Mouse (Mus musculus) embryonic facial prominence, embryonic 12.5 days (tissue): ENCODE measurements around the gene Ccdc71l. TPM values are rescaled to one million over a fixed set of nuclear protein-coding genes. Genes with fewer than 3 reads are reported as not detected.

ENCODE experiments used
- ATAC-seq: fragments of 200-750 bp; cut with Nextera tagmentation; 2 replicates; pipeline ENCODE4 v1.8.0; 2017; ENCODE audit not compliant: insufficient number of reproducible peaks, insufficient read depth, low FRiP score, low TSS enrichment
- H3K27ac ChIP-seq: fragments of 300-500 bp; sonication (generic); 2 replicates; pipeline ENCODE4 v1.5.1; 2016; ENCODE audit warnings: mild to moderate bottlenecking
- H3K27me3 ChIP-seq: fragments of 300-500 bp; sonication (generic); 2 replicates; pipeline ENCODE4 v1.6.1; 2016; ENCODE audit warnings: mild to moderate bottlenecking, moderate library complexity
- H3K36me3 ChIP-seq: fragments of 300-500 bp; sonication (generic); 2 replicates; pipeline ENCODE4 v1.6.1; 2016; ENCODE audit warnings: mild to moderate bottlenecking
- H3K4me1 ChIP-seq: fragments of 300-500 bp; sonication (generic); 2 replicates; pipeline ENCODE4 v1.6.1; 2016
- H3K4me2 ChIP-seq: fragments of 300-500 bp; sonication (generic); replicated peaks from 2 replicates; pipeline ENCODE4 v1.6.1; 2016; ENCODE audit warnings: mild to moderate bottlenecking, moderate library complexity
- H3K4me3 ChIP-seq: fragments of 300-500 bp; sonication (generic); 2 replicates; pipeline ENCODE4 v1.5.1; 2016; ENCODE audit warnings: mild to moderate bottlenecking
- H3K9ac ChIP-seq: fragments of 300-500 bp; sonication (generic); 2 replicates; pipeline ENCODE4 v1.6.1; 2016; ENCODE audit warnings: mild to moderate bottlenecking, moderate library complexity
- H3K9me3 ChIP-seq: fragments of 300-500 bp; sonication (generic); 2 replicates; pipeline ENCODE4 v1.6.1; 2016; ENCODE audit warnings: mild to moderate bottlenecking, moderate library complexity
- WGBS: fragments of 180-500 bp; shearing (Covaris S2); methylation state at CpG from one replicate; pipeline ENCODE4 v1.1.7; 2016; 5-methylcytosine and 5-hydroxymethylcytosine counted together
- polyA plus RNA-seq: library from polyadenylated mRNA; unstranded; fragments of >200 nt; fragmentation: Nextera tagmentation; extraction: Ambion mirVana; gene quantifications from 2 replicates; pipeline ENCODE4 v1.2.1, GENCODE M21; 2016

The Ccdc71l gene
- polyA plus RNA-seq, result 6.4 and 6.6 TPM in 2 replicates

GRCm38 (mm10) chr12:32378528-32379295 lies at the start of gene Ccdc71l:
TSS of gene Ccdc71l (plus strand) at chr12:32378704.
- H3K27me3 ChIP-seq, result no peaks in the 10 kb centered on the region
- peak within 1 kb of the TSS; percentile 85 for H3K9ac ChIP-seq
- peaks cover 13% of the 10 kb centered on the region for H3K4me1 ChIP-seq
- H3K36me3 ChIP-seq, result no peaks in the 10 kb centered on the region
- H3K4me2 ChIP-seq, result peak within 1 kb of the TSS; percentile 73
- peak within 1 kb of the TSS; percentile 75 for H3K4me3 ChIP-seq
- no peaks in the 10 kb centered on the region for H3K9me3 ChIP-seq
- under 1% methylated on average over 62 of the region's 78 CpGs for WGBS
- peak within 1 kb of the TSS; percentile 94 for H3K27ac ChIP-seq
- peak; percentile 87 for ATAC-seq

- H3K4me2 ChIP-seq, result no peak overlapping the region
- no peaks in the 10 kb centered on the region for H3K9me3 ChIP-seq
- no peak overlapping the region for H3K4me3 ChIP-seq
- no peaks in the 10 kb centered on the region for H3K36me3 ChIP-seq
- no peak overlapping the region for H3K27ac ChIP-seq
- no peak overlapping the region for H3K9ac ChIP-seq
- H3K4me1 ChIP-seq, result no peaks in the 10 kb centered on the region
- whole genome bisulfite sequencing, result 40% methylated on average over 1 of the region's 1 CpGs
- H3K27me3 ChIP-seq, result no peaks in the 10 kb centered on the region
- no peak for ATAC-seq
These were observed 39.4 kb upstream of the Ccdc71l start for GRCm38 (mm10) chr12:32339078-32339477.

DNA sequence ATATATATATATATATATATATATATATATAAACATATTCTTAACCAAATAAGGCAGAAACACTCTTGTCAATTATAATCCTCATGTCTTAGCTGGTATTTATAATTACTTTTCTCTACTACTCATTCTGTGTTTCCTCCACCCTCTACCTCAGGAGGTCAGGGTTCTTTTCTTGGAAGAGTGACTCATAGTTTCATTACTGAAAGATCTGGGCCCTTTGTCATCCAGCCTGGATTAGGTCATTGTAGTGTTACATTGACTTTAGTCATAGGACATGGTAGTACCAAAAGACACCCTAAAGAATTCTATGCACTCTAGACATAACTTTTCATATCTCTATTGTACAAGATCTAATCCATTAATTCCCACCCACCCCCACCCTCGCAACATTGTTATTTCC lies 35.0 kb upstream of the Ccdc71l start:
- H3K27me3 ChIP-seq, result no peaks in the 10 kb centered on the region
- H3K27ac ChIP-seq, result no peak overlapping the region
- no peaks in the 10 kb centered on the region for H3K9me3 ChIP-seq
- H3K9ac ChIP-seq, result no peak overlapping the region
- WGBS, result 87% methylated on average over 1 of the region's 1 CpGs
- H3K4me3 ChIP-seq, result no peak overlapping the region
- H3K4me1 ChIP-seq, result no peaks in the 10 kb centered on the region
- ATAC-seq, result no peak
- H3K36me3 ChIP-seq, result no peaks in the 10 kb centered on the region
- H3K4me2 ChIP-seq, result no peak overlapping the region

- Histone ChIP-seq H3K9me3 (no peaks in the 10 kb centered on the region), H3K36me3 (no peaks in the 10 kb centered on the region), H3K27ac (no peak overlapping the region), H3K4me3 (no peak overlapping the region), H3K4me2 (no peak overlapping the region), H3K4me1 (no peaks in the 10 kb centered on the region), H3K9ac (no peak overlapping the region), H3K27me3 (no peaks in the 10 kb centered on the region)
- no peak for ATAC-seq
- 91% methylated on average over 4 of the region's 4 CpGs for WGBS
These were observed 32.4 kb upstream of the Ccdc71l start for GRCm38 (mm10) chr12:32346121-32346520.

DNA sequence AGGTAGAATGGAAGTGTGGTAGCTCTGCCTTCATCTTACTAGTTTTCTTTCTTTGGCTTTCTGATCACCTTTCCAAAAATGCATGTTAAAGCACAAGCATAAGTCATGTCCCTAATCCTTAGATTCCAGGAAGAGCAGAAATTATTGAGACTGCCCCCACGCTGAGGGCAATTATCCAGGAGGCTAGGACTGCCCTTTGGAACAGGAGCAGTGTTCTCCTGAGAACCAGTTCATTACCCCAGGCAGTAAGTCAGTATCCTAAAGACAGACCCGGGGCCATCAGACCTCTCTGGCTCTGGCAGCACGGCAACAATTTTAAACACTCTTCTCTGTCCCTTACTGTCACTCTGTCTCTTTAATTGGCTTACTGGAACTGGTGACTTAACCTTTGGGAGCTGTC lies 30.0 kb upstream of the Ccdc71l start:
- no peak overlapping the region for H3K4me3 ChIP-seq
- no peak overlapping the region for H3K27ac ChIP-seq
- no peaks in the 10 kb centered on the region for H3K27me3 ChIP-seq
- WGBS, result 68% methylated on average over 3 of the region's 3 CpGs
- H3K4me2 ChIP-seq, result no peak overlapping the region
- H3K9me3 ChIP-seq, result no peaks in the 10 kb centered on the region
- H3K9ac ChIP-seq, result no peak overlapping the region
- no peaks in the 10 kb centered on the region for H3K4me1 ChIP-seq
- no peak for ATAC-seq
- no peaks in the 10 kb centered on the region for H3K36me3 ChIP-seq

- 92% methylated on average over 1 of the region's 1 CpGs for WGBS
- Histone ChIP-seq H3K9me3 (no peaks in the 10 kb centered on the region), H3K4me2 (no peak overlapping the region), H3K9ac (no peak overlapping the region), H3K4me3 (no peak overlapping the region), H3K27me3 (no peaks in the 10 kb centered on the region), H3K36me3 (no peaks in the 10 kb centered on the region), H3K27ac (no peak overlapping the region), H3K4me1 (no peaks in the 10 kb centered on the region)
- ATAC-seq, result no peak
These were observed 26.6 kb upstream of the Ccdc71l start for GRCm38 (mm10) chr12:32351874-32352273.

DNA sequence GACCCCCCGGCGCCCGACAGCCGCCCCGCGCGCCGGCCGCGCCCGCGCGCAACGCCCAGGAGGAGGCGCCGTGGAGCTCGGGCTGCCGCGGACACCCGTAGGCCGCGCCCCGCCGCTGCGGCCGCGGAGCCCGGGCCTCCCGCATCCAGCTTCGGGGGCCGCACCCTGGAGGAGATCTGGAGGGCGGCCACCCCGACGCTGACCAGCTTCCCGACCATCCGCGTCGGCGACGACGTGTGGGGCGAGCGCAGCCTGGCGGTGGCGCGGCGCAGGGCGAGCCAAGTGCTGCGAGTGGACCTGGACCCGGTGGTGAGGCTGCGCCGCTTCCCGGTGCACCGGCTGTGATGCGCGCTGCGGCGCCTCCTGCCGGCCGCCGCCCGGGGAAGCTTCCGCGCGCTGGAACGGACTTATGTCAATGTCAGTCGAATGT lies 807 bp downstream of the Ccdc71l start:
- peak; percentile 84 for ATAC-seq
- Histone ChIP-seq H3K4me3 (peak overlapping the region; percentile 75), H3K27ac (peak overlapping the region; percentile 94), H3K4me2 (peak overlapping the region; percentile 73), H3K9ac (peak overlapping the region; percentile 85), H3K27me3 (no peaks in the 10 kb centered on the region), H3K9me3 (no peaks in the 10 kb centered on the region), H3K4me1 (peaks cover 13% of the 10 kb centered on the region), H3K36me3 (no peaks in the 10 kb centered on the region)
- WGBS, result under 1% methylated on average over 54 of the region's 67 CpGs

DNA sequence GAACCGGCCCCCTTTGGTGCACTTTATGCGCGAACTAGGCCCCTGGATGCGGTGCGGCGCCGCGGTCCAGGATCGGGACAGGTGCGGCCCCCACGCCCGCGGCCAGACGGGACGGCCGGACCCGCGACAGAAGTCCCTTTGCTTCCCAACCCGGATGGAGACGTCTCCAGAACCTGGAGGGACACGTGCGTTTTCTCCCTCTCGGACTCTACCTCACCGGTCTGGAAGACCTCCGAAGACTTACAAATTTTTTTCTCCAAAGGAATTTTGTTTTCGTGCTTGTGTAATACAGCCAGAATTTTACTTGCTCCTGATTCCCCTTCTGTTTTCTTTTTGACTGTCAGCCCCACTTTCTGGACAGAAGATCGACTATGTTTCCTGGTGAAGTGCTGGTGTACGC lies 1.2 kb downstream of the Ccdc71l start:
- peak overlapping the region; percentile 94; the same call in 1 of the 2 replicates for H3K27ac ChIP-seq
- no peaks in the 10 kb centered on the region for H3K36me3 ChIP-seq
- H3K9ac ChIP-seq, result peak overlapping the region; percentile 85
- 3% methylated on average over 28 of the region's 28 CpGs for WGBS
- H3K4me1 ChIP-seq, result peaks cover 13% of the 10 kb centered on the region
- peak overlapping the region; percentile 75 for H3K4me3 ChIP-seq
- peak overlapping the region; percentile 73 for H3K4me2 ChIP-seq
- no peaks in the 10 kb centered on the region for H3K9me3 ChIP-seq
- no peaks in the 10 kb centered on the region for H3K27me3 ChIP-seq
- ATAC-seq, result no peak

DNA sequence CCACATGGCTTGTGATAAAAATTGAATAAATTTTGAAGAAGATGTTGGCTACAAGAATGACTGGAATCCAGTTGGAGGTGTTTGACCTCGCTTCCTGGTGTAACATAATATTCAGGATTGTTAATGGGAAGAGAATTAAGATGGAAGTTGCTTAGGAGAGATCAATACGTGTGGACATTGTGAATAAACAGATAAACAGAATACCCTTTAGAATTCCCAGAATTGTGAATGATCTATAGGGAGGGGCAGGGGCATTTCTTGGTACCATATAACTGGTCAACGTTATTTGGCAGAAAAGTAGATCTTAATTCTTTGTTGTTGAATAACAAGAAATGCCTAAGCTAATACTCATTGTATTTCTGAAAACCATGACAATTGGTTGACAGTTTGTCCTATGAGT lies 2.0 kb downstream of the Ccdc71l start:
- H3K4me1 ChIP-seq, result peaks cover 13% of the 10 kb centered on the region
- peak overlapping the region; percentile 30 for H3K4me3 ChIP-seq
- H3K36me3 ChIP-seq, result no peaks in the 10 kb centered on the region
- WGBS, result 55% methylated on average over 3 of the region's 3 CpGs
- no peak for ATAC-seq
- peak overlapping the region; percentile 73 for H3K4me2 ChIP-seq
- no peaks in the 10 kb centered on the region for H3K9me3 ChIP-seq
- no peaks in the 10 kb centered on the region for H3K27me3 ChIP-seq
- H3K9ac ChIP-seq, result no peak overlapping the region
- H3K27ac ChIP-seq, result no peak overlapping the region

DNA sequence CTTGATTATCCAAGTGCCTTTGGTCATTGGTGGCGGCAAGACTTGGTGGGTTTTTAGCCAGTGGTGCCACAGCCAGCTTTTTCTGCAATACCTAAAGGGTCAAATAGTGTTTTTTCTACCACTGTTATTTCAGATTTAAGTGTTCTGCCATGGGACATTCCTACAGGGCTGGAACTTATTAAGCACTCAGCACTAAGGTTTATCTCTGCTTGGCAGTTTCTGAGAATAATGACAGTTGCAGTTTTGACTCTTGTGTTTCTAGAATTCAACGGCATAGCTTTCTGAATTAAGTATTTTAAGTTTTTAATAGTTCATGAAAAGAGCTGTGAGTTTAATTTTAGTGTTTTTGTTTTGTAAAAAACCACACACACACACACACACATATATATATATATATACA lies 2.5 kb downstream of the Ccdc71l start:
- no peak for ATAC-seq
- no peaks in the 10 kb centered on the region for H3K36me3 ChIP-seq
- H3K4me2 ChIP-seq, result peak overlapping the region; percentile 73
- H3K4me1 ChIP-seq, result peaks cover 13% of the 10 kb centered on the region
- peak overlapping the region; percentile 30 for H3K4me3 ChIP-seq
- WGBS, result 75% methylated on average over 2 of the region's 2 CpGs
- H3K27ac ChIP-seq, result no peak overlapping the region
- H3K27me3 ChIP-seq, result no peaks in the 10 kb centered on the region
- H3K9me3 ChIP-seq, result no peaks in the 10 kb centered on the region
- H3K9ac ChIP-seq, result no peak overlapping the region

DNA sequence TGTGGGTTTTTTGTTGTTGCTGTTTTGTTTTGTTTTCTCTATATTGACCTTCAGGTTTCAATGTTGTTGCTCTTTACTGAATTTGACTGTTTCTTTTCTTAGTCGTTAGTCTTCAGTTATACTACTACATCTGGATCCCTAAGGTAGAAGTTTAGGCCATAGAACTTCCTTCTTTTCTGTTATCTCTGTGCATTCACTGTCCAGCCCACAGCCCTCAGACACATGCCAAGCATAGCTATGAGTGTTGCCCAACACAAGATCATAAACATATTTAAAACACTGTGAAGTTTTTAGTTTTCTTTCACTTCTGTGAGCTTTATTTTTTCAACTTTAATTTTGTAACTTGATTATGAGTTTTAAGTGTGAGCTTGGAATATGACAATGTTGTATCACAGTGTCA lies 41.0 kb downstream of the Ccdc71l start:
- Histone ChIP-seq H3K36me3 (no peaks in the 10 kb centered on the region), H3K27ac (no peak overlapping the region), H3K4me2 (no peak overlapping the region), H3K27me3 (no peaks in the 10 kb centered on the region), H3K9me3 (no peaks in the 10 kb centered on the region), H3K9ac (no peak overlapping the region), H3K4me3 (no peak overlapping the region), H3K4me1 (no peaks in the 10 kb centered on the region)
- 83% methylated on average over 1 of the region's 1 CpGs for WGBS
- no peak for ATAC-seq

GRCm38 (mm10) chr12:32427832-32428231 lies 49.3 kb downstream of the Ccdc71l start:
- ATAC-seq, result no peak
- no peak overlapping the region for H3K4me3 ChIP-seq
- no peaks in the 10 kb centered on the region for H3K9me3 ChIP-seq
- H3K27me3 ChIP-seq, result no peaks in the 10 kb centered on the region
- no peak overlapping the region for H3K27ac ChIP-seq
- H3K4me2 ChIP-seq, result no peak overlapping the region
- H3K9ac ChIP-seq, result no peak overlapping the region
- H3K4me1 ChIP-seq, result no peaks in the 10 kb centered on the region
- H3K36me3 ChIP-seq, result no peaks in the 10 kb centered on the region
